Mouse (Mus musculus): Measurements from ENCODE around the gene Icosl.

DNA sequence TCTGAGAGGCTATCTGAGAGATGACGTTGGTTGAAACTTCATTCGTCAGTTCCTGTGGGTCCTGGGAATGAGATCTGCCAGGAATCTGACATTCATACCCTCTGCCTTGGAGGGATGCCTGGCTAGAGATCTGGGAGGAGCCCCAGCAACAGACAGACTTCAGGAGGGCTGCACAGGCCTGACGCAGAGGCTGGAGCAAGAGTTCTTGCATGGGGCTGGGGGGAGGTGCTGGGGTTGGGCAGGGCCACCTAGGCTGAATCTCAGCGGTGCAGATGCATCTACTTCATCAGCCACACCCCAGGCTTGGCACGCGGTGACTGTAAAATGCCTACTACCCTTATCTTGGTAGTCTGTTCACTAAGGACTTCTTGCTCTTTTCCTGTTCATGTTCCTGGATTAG is 21.1 kb downstream of the Icosl start:
- TF ChIP-seq POLR2A (IDR thresholded peaks at IDR 0.05; ENCODE audit: low read depth, low read length), result no peak
- TF ChIP-seq CTCF (conservative IDR thresholded peaks at IDR 0.05; ENCODE audit: insufficient read depth, insufficient read length, low read depth, low read length), result no peak
